Mouse (Mus musculus): ENCODE measurements at regions not wholly inside any gene's neighbourhood (a gene's known extent, or its start where the extent isn't known, plus 50 kb on each side); places are given as distances from the start of the nearest gene placed in this dataset.

DNA sequence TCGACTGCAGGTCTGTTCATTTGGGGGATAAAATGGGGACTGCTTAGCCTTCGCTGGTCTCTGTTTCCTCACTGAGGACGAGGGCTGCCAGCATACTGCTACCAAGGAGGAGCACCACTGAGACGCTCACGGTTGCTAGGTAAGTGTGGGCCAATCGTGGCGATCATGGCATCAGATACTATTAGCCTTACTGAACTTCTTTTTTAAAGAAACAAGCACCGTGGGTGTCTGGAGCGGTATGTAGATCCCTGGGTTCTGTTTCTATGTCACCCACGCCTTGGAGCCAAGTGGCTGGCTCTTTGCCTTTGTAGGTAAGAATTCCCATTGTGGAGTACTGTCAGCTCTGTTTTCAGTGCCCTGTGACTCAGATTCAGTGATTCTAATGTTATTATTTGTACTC is 172.1 kb upstream of the Arid2 start:
- ATAC-seq (ENCODE audit: insufficient number of reproducible peaks, low FRiP score, low TSS enrichment), result no peak

DNA sequence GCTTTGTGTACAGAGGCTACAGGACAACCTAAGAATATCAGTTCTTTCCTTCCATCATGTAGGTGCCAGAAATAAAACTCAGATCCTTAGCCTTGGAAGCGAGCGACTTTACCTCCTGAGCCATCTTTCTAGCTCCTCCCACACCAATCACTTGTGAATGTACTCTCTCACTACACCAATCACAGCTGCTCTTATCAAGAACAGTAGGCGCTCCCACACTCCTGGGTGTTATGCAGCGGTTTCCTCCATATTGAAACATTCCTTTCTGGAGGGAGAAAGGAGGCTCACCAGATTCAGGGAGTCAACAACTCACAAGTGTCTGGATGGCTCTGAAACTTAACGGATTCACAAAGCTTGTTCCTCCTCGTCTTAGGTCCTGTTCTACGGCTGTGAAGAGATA is 168.1 kb upstream of the Arid2 start:
- ATAC-seq (ENCODE audit: insufficient number of reproducible peaks, low FRiP score, low TSS enrichment), result no peak

DNA sequence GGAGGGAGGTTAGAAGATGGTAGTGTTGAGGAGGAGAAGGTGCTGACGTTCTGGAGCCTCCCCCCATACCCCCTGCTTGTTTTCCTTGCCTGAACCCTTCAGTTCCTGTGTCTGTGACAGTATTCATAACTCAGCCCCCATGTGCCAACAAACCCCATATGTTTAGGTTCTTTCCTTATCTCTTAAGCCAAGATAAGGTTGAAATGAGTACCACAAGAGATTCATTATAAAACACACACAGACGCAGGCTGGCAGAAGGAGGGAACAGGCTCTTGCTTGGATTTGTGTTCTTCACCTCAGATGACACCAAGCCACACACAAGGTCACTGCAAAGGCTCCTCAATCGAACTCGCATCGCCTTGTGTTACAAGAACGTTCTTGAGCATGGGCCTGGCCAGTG is 162.9 kb upstream of the Arid2 start:
- no peak for ATAC-seq (ENCODE audit: insufficient number of reproducible peaks, low FRiP score, low TSS enrichment)

DNA sequence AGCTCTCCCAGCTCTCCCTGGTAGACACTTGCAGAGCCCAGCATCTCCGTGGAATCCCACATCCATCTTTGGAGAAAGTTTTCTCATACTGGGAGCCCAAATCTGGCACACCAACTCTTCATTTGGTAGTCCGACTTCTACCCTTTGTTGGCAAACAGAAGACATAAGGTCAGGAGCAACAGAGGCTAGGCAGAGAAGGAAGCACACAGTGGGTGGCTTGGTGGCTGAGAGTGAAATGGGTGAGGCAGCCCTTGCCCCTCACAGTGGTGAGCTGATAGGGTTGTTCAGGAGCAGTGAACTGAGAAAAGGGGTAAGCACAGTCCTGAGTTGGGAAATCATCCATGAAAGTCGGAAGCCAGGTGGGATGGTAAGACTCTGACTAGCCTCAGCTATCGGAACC is 157.6 kb upstream of the Arid2 start:
- no peak for ATAC-seq (ENCODE audit: insufficient number of reproducible peaks, low FRiP score, low TSS enrichment)

DNA sequence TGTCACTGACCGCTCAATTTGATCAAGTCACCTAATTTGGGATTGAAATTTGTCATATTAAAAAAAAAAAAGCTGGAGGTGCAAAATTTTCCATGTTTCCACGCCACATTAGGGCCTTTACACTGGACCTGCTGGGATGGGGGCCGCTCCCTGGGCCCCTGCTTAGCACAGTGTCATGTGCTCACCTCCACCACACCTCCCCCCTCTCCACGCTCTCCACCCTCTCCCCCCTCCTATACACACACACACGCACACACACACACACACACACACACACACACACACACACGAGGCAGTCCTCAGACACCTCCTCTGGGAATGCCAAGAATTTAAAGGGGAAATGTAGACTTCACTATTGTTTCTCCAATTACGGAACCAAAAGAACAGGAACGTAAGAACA is 156.8 kb upstream of the Arid2 start:
- no peak for ATAC-seq (ENCODE audit: insufficient number of reproducible peaks, low FRiP score, low TSS enrichment)

DNA sequence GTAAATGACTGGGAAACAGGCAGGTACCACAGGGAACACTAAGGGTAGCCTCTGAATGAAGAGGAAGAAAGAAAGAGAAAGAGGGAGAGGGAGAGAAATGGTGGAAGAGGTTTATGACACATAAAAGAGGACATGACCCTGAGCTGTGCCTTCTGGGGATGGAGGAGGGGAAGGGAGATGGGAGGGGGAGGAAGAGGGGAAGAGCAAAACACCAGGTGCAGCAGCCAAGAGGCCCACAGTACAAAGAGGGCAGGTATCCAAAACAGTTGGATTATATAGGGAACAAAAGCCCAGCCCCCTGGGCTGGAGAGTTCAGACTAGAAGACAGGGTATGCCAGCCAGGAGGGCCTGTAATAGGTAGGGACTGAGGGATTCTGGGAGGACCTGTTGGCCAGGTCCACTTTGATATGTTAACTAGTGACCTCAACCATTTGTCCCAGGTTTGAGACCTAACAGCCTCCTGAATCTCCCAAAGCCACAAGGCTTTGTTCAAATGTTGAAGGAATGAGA is 155.7 kb upstream of the Arid2 start:
- no peak for ATAC-seq (ENCODE audit: insufficient number of reproducible peaks, low FRiP score, low TSS enrichment)

DNA sequence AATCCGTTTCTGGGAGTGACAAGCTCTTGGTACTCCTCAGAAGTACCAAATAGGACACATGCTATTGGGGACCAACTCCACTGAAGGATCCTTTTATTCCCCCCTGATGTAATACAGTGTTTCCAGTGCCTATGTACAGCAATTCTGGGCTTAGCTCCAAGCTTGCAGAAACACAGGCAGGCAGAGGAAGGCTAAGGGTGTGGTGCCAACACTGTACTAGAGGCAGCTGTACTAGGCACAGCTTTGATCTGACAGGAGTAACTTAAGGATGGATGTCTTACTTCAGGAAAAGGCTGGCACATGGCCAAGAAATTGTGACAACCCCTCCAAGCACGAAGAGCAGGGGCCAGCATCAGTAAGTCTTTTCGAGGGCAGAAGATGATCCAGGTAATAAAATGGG is 154.7 kb upstream of the Arid2 start:
- ATAC-seq (ENCODE audit: insufficient number of reproducible peaks, low FRiP score, low TSS enrichment), result no peak

DNA sequence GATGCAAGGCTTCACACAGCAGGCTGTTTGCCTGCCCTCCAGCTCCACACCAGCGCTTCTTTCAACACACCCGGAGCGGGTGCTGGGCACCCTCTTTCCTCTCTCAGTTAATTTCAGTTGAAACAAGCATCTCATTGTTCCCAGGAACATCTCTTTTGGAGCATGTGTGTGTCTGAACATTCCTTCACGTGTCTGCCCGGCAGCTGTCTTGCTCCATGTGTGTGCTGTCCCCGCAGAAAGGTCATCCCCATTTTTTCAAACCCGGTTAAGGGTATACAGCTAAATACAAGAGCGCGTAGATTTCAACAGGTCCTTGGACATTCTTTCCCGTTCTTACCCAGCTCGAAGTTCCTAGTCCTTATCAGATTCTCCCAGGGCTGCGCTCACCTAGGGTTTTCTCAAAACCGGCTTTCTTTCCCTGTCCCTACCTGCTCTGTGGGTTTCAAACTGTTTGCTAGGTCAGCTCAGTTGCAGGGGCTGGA is 152.0 kb upstream of the Arid2 start:
- no peak for ATAC-seq (ENCODE audit: insufficient number of reproducible peaks, low FRiP score, low TSS enrichment)

DNA sequence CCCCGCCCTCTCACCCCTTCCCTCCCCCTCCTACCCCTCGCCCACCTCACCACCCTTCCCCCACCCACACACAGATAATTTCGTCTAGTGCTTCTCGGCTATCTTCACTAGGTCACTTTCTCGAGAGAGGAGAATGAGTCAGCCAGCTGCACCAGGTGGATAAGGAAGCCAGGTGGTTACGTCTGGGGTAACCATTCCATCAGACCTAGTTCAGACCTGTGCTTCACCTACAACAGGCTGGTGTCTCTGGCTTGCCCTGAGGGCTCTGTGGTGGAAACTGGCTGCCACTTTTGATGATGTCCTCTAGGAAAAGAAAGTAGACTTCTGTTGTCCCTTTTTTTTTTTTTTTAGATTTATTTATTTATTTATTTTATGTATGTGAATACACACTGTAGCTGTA is 151.5 kb upstream of the Arid2 start:
- no peak for ATAC-seq (ENCODE audit: insufficient number of reproducible peaks, low FRiP score, low TSS enrichment)

DNA sequence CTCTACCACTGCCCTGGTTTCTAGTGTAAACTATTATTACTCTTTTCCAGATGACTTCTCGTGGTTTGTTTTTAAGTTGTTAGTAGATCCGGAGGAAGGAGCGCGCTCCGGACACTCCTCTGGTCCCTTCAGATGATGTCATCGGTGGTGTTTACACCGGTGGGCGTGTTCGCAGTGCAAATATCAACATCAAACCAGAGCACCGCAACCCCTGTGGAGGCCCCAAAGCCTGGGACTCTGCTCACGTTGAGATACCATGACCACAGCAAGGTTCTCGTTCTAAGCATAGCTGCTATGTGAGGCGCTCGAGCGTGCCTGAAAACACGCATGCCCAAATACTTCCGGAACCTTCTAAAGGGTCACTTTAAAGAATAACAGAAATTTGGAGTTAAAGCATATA is 149.8 kb upstream of the Arid2 start:
- ATAC-seq (ENCODE audit: insufficient number of reproducible peaks, low FRiP score, low TSS enrichment), result no peak

DNA sequence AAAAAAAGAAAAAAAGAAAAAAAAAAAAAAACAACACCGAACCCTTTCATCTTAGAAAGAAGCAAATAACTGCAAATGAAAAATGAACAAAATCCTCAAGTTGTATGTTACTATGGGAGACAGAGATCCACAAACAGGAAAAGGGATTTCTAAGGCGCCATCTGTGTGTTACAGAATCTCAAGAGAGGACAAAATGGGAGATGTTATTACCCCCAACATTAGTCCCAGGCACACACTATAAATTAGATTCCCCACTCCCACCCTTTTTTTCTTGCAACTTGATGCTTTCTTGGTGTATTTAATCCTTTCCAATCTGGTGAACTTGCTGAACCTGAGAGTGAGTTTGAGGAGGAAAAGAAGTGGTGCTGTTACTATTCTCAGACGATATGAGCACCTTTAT is 149.4 kb upstream of the Arid2 start:
- ATAC-seq (ENCODE audit: insufficient number of reproducible peaks, low FRiP score, low TSS enrichment), result no peak

DNA sequence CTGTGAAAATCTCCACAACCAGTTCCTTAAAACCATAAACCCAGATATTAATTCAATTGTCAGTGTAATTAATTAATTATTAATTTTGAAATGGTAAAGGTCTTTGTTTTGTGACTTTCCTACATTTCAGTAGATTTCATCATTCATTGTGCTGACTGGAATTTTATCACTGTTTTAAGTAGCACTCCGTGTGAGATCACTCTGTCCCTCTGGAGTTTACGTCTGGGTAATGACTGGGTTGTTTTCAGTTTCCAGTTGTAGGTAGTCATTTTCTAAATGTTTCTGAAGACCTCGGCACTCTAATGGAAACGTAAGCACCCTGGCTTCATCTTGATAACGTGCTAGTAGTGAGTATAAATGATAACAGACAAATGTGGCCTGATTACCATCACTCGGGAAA is 133.8 kb upstream of the Arid2 start:
- ATAC-seq (ENCODE audit: insufficient number of reproducible peaks, low FRiP score, low TSS enrichment), result no peak

DNA sequence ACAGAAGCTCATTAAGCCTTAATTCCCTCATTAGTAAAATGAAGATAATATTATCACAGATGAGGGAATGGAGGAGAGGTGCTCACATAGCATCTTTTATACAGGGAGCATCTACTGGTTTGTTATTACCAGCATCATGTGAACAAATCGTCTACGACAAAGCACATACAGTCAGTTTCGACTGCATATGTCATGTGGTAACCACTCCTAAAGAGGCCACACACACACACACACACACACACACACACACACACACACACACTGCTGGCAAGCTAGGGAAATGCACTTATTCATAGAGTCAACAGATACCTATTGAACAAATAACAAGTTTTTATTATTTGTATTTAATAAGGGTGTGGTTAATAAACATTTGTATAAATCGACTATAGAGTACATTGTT is 129.0 kb upstream of the Arid2 start:
- ATAC-seq (ENCODE audit: insufficient number of reproducible peaks, low FRiP score, low TSS enrichment), result no peak

DNA sequence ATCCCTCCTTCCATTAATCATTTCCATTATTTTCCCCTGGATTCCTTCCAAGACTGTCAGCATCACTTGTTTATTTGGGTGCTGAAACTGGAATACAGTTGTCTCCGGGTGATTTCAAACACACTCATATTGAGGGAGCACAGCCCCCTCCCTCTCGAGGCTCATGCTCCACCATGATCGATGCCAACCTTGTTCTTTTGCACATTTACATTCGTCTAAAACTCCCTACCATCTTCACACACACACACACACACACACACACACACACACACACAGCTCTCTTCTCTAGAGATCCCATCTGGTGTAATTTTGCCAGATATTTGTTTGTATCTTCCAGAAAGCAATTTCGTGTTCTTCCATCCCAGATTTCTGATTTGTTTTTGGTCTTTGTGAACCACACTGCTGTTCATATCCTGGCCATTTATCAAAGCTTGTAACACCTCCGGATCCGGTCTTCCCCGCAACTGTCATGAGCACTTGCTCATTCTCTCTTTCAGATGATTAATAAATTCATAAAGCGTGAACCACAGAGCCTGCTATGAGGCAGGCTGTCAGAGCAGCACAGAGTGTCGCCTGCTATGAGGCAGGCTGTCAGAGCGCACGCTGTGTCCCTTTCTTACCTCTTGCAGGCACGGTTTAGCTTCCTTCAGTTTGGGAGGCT is 122.4 kb upstream of the Arid2 start:
- peak; percentile 83 for ATAC-seq (ENCODE audit: insufficient number of reproducible peaks, low FRiP score, low TSS enrichment)

DNA sequence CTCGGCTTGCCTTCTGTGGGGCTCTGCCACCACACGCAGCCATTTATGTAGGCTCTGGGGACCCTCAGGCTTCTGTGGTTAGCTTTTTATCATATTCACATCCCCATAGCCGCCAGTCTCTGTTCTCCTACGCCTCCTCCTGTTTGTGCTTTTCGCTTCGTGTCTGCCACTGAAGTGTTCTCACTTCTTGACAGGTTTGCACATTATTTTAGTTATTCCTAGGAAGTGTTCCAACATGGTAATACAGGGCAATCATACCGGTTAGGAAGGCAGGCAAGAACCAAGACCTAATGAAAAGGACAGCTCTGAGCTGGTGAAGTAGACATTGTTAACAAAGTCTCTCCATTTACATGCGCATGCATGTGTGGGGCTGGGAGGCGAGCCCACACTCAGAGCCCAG is 120.1 kb upstream of the Arid2 start:
- no peak for ATAC-seq (ENCODE audit: insufficient number of reproducible peaks, low FRiP score, low TSS enrichment)

DNA sequence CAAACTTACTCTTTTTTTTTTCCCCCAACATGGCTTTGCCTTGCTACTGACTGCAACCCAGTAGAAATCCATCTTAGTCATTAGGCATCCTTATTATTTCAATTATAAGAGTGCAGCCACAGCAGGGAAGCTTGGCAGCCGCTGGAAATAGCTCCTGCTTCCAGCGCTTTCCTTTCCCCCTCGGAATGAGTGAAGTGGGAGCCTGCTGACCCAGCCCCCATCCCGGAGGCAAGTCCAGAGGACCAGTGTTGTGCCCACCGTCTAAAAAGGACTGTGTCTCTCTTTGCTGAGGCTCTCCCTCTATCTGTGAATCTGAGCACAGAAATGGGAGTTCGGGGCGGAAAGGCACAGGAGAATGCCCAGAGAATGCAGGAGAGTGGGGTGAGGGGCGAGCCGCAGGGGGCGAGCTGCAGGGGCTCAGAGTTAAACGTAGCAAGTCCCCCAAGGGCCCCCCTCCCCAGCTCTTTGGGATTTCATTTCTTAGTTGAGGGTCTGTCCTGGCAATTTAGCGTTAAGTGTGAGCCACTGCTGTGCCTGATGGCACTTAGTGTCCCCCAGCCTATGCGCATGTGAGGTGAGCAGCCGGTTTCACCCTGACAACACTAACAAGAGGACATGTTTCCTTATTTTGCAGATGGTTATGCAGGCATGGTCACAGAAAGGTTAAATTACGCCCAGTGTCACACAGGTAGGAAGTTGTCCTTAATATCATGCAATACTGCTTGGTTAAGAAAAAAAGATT is 117.4 kb upstream of the Arid2 start:
- no peak for ATAC-seq (ENCODE audit: insufficient number of reproducible peaks, low FRiP score, low TSS enrichment)

DNA sequence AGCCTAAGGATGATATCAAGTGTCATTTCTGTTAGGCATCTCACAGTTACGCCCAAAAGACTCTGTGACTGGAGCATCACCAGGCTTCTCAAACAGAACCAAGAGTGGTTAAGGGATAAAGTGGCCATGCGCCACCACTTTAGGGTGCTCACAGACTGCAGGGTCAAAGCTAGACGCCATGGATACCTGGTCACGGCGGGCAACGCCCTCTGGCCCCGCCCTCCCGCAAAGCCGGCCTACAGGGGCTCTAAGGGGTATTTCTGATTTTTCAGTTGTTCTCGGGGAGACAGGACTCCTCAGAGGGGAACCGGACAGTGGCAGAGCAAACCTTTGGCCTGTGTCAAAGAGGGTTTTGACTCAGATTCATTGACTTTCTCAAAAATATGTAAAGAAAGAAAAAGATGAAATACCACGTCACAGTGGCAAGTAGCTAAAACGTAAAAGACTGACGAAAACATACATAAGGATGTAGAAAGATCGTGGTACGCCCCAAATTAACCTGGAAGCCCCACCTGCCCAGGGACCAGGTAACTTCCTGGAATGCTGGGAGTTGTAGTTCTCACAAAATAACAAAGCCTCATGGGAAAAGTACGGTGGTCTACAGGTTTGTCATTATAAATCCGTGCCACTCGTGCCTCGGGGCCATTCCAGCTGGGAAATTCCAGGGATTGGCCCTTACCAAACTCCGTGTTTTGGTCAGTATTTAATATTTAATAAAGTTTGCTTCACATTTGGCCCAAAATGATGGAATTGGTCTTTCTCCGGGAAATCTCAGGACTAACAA is 116.1 kb upstream of the Arid2 start:
- ATAC-seq (ENCODE audit: insufficient number of reproducible peaks, low FRiP score, low TSS enrichment), result peak; percentile 62

DNA sequence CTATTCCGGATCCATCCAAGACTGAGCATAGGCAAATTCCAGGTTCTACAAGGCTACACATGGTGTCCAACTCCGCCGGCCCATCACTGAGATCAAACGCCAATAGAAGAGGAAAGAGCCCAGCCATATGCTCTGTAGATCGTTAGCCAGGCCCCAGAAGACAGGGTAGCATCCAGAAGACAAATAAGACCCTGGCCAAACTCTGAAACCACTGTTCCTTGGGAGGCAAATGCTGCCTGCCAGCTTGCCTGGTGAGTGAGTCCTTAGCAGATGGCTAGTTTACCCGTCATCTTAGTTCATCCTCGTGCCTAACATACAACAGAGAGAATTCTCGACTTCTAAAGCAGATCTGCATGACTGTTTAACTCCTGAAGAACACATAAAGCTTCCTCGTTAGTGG is 109.4 kb upstream of the Arid2 start:
- ATAC-seq (ENCODE audit: insufficient number of reproducible peaks, low FRiP score, low TSS enrichment), result no peak

DNA sequence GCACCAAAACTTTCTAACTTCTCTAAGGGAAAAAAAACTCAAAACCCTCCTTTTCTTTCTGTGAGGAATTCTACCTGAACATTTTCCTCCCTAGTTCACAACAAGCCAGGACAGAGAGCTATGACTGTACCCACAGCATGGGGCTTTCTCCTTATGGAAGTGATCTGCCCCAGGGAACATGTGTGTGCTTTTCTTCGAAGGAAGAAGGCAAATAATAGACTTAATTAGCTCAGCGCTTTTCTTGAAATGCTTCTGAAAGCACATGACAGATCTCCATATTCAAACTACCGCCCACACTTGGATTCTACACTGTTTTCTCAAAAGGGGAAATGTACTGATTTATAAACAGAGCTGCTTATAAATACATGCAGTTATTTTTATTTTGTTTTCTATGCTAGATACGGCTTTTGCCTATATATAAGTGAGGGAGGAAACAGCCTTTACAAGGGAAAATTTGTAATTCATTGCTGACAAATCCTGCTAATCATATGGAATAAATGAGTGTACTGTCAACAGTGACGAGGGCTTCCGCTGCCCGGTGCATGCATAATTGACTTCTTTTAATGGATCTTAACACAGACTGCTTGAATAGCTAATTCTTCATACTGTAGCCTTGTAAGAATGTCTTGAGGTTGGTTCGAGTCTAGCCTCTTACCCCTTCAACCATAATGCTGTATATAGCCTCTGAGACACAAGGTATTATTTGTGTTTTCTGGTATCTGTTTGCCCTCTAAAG is 108.8 kb upstream of the Arid2 start:
- no peak for ATAC-seq (ENCODE audit: insufficient number of reproducible peaks, low FRiP score, low TSS enrichment)

DNA sequence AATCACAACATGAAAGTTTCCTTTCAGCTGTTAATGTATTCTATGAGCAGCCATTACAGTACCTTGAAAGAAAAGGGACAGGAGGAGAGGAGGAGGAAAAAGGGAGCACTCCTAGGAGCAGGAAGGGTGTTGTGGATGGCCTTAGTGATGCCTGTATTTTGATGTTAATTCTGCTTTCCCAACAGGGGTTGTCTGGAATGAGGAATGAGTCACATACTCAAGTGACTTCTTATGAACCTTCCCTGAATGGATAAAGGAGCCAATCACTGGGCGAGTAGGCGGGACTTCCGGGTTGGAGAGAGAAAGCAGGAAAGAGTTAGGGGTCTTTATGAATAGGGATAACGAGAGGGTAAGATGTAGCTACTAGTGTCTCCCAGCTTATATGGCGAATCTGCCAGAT is 107.8 kb upstream of the Arid2 start:
- ATAC-seq (ENCODE audit: insufficient number of reproducible peaks, low FRiP score, low TSS enrichment), result no peak

DNA sequence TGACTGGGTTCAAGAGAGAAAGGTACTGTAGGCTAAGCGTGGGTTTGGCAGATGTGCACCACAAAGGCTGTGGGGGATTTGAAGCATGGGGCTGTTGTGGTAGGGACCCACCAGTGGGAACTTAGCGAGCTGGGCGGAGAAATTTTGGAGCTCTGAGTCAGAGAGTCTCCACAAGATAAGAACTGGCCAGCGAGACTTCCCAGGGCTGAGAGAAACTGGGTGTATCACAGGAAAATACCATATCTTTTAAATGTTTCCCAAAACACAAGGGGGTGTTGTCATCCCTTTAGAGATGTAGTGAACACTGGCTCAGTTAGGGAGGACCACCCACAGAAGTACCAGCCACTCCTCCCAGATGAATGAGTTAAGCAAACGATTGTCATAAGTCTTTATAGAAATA is 107.3 kb upstream of the Arid2 start:
- no peak for ATAC-seq (ENCODE audit: insufficient number of reproducible peaks, low FRiP score, low TSS enrichment)

Data from cerebellum, adult (tissue).